Mouse (Mus musculus) CD4-positive, CD25-positive, alpha-beta regulatory T cell, adult 4 months (primary cell): ENCODE data around the gene Pf4. TPM values are rescaled to one million over a fixed set of nuclear protein-coding genes. Genes with fewer than 3 reads are reported as not detected.

ENCODE experiments used
- ATAC-seq: one replicate; pipeline ENCODE4 v1.8.0; 2017
- polyA plus RNA-seq, 2 experiments: library from polyadenylated mRNA; unstranded; fragments of 100-300 nt; shearing (Covaris generic); gene quantifications; one replicate each; pipeline ENCODE4 v1.2.1; 2017

Gene Pf4
- not detected for polyA plus RNA-seq

DNA sequence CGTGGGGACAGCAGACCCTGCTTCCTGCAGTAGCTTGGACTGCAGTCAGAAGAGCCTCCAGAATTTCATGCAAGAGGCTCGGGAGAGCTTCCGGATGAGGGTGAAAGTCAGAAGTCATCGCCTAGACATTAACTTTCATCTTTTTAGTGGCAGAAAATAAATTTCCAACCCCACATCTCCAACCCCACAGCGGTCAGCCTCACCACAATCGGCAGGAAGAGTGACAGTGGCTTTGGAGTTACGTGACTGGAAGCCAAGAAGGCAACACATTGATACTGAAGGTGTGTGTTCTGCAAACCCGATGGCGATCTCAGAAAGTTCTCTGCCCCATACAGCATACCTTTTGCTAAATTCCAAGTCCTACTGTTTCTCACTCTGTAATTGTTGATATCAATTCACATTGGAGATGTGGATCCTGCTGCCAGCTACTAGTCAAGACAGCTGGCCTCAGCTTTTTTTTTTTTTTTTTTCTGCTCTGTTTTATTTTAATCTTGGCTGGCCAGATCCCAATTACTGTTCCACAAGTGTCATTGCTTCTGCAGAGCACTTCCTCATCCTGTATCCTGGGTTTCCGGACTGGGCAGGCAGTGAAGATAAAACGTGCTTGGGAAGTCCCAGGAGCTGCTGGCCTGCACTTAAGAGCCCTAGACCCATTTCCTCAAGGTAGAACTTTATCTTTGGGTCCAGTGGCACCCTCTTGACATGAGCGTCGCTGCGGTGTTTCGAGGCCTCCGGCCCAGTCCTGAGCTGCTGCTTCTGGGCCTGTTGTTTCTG, at the start of gene Pf4:
Gene Pf4, plus strand, starts transcription at position 556 of the 774 bp plus-strand sequence.
- no peak for ATAC-seq

DNA sequence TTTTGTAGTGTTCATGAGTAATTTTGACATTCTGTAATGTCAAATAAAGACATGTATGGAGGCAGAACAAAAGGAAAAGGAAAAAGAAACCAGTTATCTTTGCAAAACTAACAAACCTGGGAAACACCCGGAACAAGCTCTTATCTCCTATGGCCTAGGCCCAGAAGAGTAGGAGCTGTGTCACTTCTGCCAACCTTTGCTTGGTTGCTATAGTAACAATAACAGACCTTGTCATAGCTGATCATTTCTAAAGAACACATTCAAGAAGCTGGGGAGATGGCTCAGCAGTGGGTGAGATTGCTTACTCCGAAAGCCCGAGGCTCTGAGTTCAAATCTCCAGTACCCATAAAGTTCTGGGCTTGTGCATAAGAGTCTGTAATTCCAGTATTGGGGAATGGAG, 49.6 kb upstream of the Pf4 start:
- no peak for ATAC-seq

GRCm38 (mm10) chr5:90728254-90728653, 44.0 kb upstream of the Pf4 start:
- no peak for ATAC-seq

GRCm38 (mm10) chr5:90731480-90731879, 40.8 kb upstream of the Pf4 start:
- no peak for ATAC-seq

DNA sequence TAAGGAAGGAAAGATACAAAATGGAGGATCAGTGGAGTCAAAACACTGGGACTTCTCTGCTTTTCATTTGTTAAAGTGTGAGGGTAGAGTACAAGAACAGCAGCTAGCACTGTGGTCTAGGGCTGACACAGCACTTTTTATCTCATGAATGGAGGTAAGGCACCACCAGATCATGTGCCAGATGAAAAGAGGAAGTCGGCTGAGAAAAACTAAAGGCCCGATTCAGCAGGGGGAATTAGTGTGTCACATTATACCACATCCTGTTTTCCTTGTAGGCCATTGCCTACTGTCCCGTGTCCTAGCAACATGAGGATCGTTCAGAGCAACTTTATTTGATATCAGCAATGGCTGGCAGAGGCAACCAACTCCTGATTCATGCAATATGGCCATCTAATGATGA, 30.2 kb upstream of the Pf4 start:
- ATAC-seq, result peak; percentile 90

- ATAC-seq, result no peak
These were observed 18.3 kb upstream of the Pf4 start for GRCm38 (mm10) chr5:90753934-90754333.

DNA sequence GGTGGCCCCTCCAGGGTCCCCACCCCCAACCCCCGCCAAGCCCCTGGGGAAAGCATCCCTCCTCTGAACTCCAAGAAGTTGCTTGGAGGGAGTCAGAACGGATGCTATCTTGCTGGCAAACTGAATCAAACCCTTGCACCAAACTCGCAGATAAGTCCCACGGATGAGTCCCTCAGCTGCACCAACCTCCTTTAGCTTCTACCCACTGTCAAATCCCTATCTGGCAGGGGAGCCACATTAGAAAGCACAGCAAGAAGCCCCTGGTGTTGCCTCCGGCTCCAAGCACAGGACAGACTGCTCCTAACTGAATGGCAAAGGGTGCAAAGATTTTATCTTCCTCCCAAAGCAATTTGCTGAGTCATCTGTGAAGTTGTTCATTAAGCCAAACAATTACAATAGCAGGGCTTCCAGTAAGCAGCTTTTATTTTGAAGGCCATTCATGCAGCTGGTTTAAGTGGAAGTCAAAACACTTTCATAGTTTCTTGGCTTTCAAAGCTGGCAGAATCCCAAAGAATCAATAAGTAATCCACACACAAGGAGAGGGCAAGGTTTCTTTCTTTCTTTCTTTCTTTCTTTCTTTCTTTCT, 14.1 kb upstream of the Pf4 start:
- no peak for ATAC-seq

- ATAC-seq, result no peak
These were observed 12.9 kb upstream of the Pf4 start, which contains the start of gene Cxcl5 for GRCm38 (mm10) chr5:90759077-90760065. TSS of gene Cxcl5 (plus strand) at chr5:90759360.

- no peak for ATAC-seq
These were observed 11.9 kb upstream of the Pf4 start for GRCm38 (mm10) chr5:90760303-90760702.

DNA sequence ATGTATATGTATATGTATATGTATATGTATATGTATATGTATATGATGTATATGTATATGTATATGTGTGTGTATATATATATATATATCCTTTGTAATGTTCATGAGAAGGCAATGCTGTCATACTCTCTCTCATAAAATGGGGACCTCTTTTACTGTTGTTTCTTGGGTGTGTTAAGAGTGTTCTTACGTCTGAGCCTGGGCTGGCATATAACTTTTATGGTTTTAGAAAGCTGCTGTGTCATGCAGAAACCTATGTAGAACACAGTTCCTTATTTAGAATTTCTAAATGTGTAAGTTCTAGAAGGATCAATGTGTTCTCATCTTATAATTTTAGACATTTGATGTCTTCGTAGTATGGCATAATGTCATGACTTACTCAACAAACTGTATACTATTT, 11.4 kb upstream of the Pf4 start:
- ATAC-seq, result no peak

DNA sequence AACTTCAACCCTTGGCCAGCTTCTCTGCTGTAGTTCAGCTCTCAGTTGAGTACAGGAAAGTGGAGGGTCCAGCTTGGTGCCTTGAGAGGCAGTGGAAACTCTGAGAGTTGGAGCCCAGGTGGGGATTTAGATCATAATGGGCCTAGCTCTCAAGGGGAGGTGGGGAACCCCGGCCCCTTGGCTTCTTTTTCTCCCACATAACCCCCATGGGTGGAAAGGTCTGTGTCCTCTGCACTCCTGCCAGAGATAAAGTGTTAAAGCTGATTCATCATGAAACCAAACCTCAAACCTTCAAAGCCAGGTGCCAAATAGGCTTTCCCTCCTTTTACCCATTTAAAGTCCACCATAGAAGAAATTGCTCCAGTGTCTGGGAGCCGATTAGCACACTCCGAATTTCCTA, 10.4 kb upstream of the Pf4 start:
- no peak for ATAC-seq

DNA sequence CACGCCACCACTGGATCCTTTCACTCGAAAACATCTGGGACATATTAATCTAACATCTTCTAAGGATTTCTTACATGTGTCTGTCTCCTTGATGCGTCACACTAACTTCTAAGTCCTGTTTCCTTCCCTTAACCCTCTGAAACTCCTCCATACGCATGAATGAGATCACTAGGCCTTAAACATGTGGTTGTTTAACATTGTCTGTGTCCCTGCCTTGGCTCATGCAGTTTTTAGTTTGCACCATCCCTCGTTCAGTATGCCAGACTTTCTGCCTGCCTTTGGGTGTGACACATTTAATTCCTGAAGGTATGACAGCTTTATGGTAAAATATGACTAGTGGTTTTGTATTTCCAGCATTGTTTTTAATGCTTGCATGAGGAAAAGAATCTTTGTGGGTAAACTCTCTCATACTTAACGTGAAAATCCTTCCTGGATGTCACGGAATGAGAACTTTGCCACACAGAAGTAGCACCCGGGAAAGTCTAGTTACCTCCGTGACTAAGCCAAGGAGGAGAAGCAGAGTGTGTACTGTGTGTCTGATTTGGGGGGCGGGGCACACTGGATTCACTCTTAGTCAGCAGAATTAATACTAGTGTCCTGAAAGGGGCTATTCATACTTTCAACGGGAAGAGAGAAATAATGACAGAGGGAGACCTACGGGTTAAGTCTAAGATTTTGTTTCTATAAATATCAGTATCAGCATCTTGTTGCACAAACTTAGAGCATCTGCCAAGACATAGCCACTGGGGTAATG, 8.1 kb upstream of the Pf4 start:
- no peak for ATAC-seq

DNA sequence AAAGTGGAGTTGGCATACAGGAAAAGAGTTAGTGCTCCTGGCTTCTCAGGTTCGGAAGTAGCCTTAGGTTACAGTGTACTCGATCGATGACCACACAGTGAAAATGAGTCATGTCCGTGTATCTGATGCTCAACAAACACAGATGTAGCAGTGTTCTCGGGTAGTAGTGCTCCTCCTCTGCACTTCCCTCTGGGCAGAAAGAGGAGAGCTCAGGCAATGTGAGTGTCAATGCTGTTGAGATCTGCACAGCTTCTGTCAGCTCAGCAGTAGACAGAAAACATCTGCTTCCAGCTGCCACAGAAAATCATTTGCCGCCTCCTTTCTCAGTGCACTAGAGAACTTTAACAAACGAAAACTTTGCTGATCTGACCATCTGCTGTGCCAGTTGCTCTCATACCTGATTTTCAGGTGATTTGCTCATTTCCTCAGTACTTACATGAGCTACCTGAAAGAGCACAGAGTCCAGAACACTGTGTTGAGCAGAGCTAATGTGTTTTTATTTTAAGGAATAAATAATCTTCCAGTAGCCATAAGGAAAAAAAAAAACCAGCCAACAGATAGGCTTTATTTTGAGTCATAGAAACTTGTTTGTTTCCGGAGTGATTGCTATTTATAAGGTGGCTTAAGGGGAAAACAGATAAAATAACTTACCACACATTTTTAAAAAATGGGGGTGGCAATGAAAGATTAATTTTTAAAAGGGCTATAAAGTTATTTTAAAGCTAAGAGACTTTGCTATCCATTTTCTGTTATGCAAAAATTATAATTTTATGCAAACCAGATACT, 6.2 kb upstream of the Pf4 start:
- no peak for ATAC-seq

GRCm38 (mm10) chr5:90768218-90768617, 4.0 kb upstream of the Pf4 start, which contains the start of gene Ppbp:
TSS of gene Ppbp (plus strand) at chr5:90768518.
- no peak for ATAC-seq

DNA sequence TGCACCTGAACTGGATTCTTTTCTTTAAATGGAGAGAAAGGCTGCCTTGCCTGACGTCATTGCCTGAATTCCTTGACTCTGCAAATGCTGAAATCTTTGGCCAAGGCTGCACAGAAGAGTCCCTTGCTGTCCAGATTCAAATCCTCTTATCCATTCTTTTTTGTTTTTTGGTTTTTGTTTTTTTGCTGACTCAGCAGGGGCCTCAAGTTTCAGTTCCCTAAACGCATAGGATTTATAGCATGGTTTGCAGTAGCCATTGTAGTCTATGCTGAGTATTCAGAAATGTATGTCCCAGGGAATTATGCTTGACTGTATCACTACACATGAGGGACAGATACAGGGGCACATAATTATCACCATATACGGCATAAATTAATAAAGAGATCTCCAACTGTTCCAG, 866 bp upstream of the Pf4 start:
- no peak for ATAC-seq

DNA sequence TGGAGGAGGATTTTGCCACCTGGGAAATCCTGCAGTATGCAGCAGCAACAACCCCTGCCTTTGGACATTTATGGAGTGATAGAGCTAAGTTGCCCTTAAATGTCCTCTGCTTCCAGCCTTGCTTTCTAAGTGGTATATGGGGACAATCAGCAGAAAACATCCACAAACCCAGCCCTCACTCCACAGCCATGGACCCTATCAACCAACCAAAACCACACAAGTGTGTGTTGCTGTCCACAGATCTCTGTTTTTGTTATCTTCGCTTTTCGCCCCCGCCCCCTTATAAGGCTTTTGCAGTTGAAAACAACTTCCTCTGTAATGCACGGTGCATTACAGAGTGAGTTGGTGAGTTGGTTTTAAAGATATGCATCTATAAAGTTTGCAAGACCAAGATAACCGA, 3.3 kb downstream of the Pf4 start:
- ATAC-seq, result no peak

- ATAC-seq, result no peak
These were observed 5.4 kb downstream of the Pf4 start for GRCm38 (mm10) chr5:90777621-90778020.

- no peak for ATAC-seq
These were observed 6.6 kb downstream of the Pf4 start for GRCm38 (mm10) chr5:90778856-90779255.

- no peak for ATAC-seq
These were observed 11.5 kb downstream of the Pf4 start for GRCm38 (mm10) chr5:90783697-90784096.

DNA sequence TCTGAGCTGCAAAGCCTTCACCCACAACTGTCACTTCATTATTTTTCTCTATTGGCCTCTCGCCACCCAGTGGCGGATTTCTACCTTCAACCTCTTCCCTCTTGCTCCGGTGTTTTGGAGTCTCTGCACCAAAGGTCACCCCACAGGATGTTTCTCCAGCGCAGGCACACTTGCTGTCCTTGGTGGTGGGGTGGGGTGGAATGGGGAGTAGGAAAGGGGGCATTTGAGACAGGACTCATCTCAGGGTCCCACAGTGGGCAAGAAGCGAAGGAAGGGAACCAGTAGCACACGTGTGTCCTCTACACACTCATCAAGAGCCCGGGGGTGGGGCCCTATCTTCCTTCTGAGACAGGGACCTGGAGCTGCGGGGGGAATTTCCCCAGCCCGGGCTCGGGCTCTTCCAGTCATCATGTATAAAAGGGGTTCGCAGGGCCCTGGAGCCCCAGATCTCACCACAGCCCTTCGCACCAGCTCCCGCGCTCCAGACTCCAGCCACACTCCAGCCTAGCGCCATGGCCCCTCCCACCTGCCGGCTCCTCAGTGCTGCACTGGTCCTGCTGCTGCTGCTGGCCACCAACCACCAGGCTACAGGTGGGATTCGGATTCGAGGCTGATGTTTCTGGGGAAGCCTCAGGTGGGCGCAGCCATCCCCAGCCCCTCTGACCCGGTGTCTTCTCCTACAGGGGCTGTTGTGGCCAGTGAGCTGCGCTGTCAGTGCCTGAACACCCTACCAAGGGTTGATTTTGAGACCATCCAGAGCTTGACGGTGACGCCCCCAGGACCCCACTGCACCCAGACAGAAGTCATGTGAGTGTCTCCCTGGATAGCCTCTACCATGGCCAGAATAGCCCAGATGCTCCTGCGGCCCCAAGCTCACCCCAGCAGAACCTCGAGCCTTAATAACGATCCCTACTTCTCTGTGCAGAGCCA, 13.7 kb downstream of the Pf4 start, which contains the start of gene Cxcl3:
Gene Cxcl3, plus strand, starts transcription at position 445 of the 930 bp plus-strand sequence.
- peak; percentile 58 for ATAC-seq
